Mouse (Mus musculus): ENCODE results near the gene Wnt11.

DNA sequence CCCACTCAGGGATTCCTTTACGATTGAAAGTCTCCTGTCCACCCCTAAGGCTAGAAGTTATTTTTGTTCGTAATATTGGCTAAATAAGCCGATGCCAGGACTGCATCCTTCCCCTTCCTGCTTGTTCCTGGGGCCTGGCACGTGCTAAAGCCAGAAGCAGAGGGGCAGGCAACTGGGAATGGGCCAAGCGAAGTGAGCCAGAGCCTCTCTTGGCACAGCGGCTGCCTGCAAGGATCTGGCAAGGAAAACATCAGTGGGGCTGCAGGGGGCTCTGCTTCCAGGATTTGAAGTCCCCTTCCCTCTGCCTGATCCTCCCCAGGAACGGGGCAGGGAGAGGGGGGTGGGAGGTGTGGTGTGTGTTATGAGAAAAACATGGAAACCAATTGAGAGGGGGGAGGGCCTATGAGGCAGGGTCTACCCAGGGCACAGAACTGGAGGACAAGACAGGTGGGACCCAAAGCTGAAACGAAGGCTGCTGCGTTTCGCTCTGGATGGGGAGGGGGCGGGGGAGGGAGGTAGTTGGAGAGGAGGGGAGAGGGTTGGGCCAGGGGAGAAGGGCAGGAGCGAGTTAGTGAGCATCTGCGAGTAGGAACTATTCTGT lies 40.6 kb downstream of the Wnt11 start:
- TF ChIP-seq CTCF (conservative IDR thresholded peaks at IDR 0.05; ENCODE audit: insufficient read depth, insufficient read length, low read depth, low read length) (no peak), POLR2A (IDR thresholded peaks at IDR 0.05; ENCODE audit: low read depth, low read length) (no peak)

All from kidney, adult 2 months (tissue).